Mouse (Mus musculus) megakaryocyte progenitor cell, adult 5-6 weeks (primary cell): ENCODE data around the gene Rpl13. TPM values are rescaled to one million over a fixed set of nuclear protein-coding genes. Genes with fewer than 3 reads are reported as not detected.
"Not testable (repeated sequence)": the region's sequence is repeated elsewhere in the genome, so short reads cannot be mapped to it uniquely, and the experiment has no call there.

Experiments used
- ATAC-seq: replicated peaks from 2 replicates; pipeline ENCODE4 v1.8.0; 2016; ENCODE audit warnings: mild to moderate bottlenecking, moderate TSS enrichment, inconsistent platforms; ENCODE audit not compliant: poor library complexity
- total RNA-seq, 2 experiments: library from RNA; stranded (forward) in 1 of 2; stranded (reverse) in 1 of 2; fragments of 157-497, 149-512 nt in 1 of 2; fragments of 200-1000 nt in 1 of 2; gene quantifications; 2 replicates each; pipeline versions ENCODE4 v1.2.3 to v1.2.4; 2015 to 2017

Gene Rpl13
- total RNA-seq (2015) = 1,201 and 1,251 TPM in 2 replicates
- total RNA-seq (2017) = 3,072 and 3,507 TPM in 2 replicates

- peak; percentile 83 for ATAC-seq
Observed at GRCm38 (mm10) chr8:123101735-123102685, at the start of gene Rpl13. Gene Rpl13, plus strand, starts transcription at chr8:123102350.

- no peak for ATAC-seq
Observed at GRCm38 (mm10) chr8:123062721-123063120, 39.4 kb upstream of the Rpl13 start, which contains the start of gene Spg7. Gene Spg7, plus strand, starts transcription at chr8:123062942.

GRCm38 (mm10) chr8:123064072-123064471, 38.1 kb upstream of the Rpl13 start:
- ATAC-seq = no peak

- peak; percentile 21 for ATAC-seq
Observed at GRCm38 (mm10) chr8:123064809-123065213, 37.3 kb upstream of the Rpl13 start.

GRCm38 (mm10) chr8:123065214-123066100, 36.7 kb upstream of the Rpl13 start:
- peak; percentile 86 for ATAC-seq

GRCm38 (mm10) chr8:123066101-123066683, 36.0 kb upstream of the Rpl13 start:
- no peak for ATAC-seq

GRCm38 (mm10) chr8:123071176-123071575, 31.0 kb upstream of the Rpl13 start:
- peak; percentile 65; the same call in 1 of the 2 replicates for ATAC-seq

GRCm38 (mm10) chr8:123077213-123077612, 24.9 kb upstream of the Rpl13 start:
- ATAC-seq = peak; percentile 79

GRCm38 (mm10) chr8:123082993-123083392, 19.2 kb upstream of the Rpl13 start:
- no peak for ATAC-seq

GRCm38 (mm10) chr8:123083610-123084009, 18.5 kb upstream of the Rpl13 start:
- ATAC-seq = no peak

- no peak for ATAC-seq
Observed at GRCm38 (mm10) chr8:123087289-123087688, 14.9 kb upstream of the Rpl13 start.

- ATAC-seq = no peak
Observed at GRCm38 (mm10) chr8:123097216-123097615, 4.9 kb upstream of the Rpl13 start.

- no peak for ATAC-seq
Observed at GRCm38 (mm10) chr8:123097786-123098584, 4.2 kb upstream of the Rpl13 start.

- ATAC-seq = peak; percentile 57
Observed at GRCm38 (mm10) chr8:123100288-123100687, 1.9 kb upstream of the Rpl13 start.

GRCm38 (mm10) chr8:123101244-123101643, 906 bp upstream of the Rpl13 start:
- ATAC-seq = no peak

GRCm38 (mm10) chr8:123102855-123103254, 705 bp downstream of the Rpl13 start:
- not testable (repeated sequence) for ATAC-seq

- no peak for ATAC-seq
Observed at GRCm38 (mm10) chr8:123103285-123103684, 1.1 kb downstream of the Rpl13 start.

GRCm38 (mm10) chr8:123104046-123104767, 2.1 kb downstream of the Rpl13 start:
- ATAC-seq = no peak
